Mouse (Mus musculus) C2C12 (cell line): ENCODE measurements at regions not wholly inside any gene's neighbourhood (a gene's known extent, or its start where the extent isn't known, plus 50 kb on each side); places are given as distances from the start of the nearest gene placed in this dataset.

Experiments used
- CTCF ChIP-seq: IDR thresholded peaks from one replicate; pipeline ENCODE4 v1.5.1; 2011; ENCODE audit not compliant: control insufficient read depth, insufficient read depth, insufficient read length
- MAX ChIP-seq: IDR thresholded peaks from one replicate; pipeline ENCODE4 v1.6.1; 2011; ENCODE audit warnings: mild to moderate bottlenecking, control low read depth
- MYOG ChIP-seq: IDR thresholded peaks from one replicate; pipeline ENCODE4 v1.6.1; 2011; ENCODE audit not compliant: control insufficient read depth, insufficient read length; ENCODE audit errors: extremely low read depth
- USF1 ChIP-seq: IDR thresholded peaks from one replicate; pipeline ENCODE4 v1.6.1; 2011; ENCODE audit warnings: low read depth, mild to moderate bottlenecking, control low read depth, moderate library complexity

DNA sequence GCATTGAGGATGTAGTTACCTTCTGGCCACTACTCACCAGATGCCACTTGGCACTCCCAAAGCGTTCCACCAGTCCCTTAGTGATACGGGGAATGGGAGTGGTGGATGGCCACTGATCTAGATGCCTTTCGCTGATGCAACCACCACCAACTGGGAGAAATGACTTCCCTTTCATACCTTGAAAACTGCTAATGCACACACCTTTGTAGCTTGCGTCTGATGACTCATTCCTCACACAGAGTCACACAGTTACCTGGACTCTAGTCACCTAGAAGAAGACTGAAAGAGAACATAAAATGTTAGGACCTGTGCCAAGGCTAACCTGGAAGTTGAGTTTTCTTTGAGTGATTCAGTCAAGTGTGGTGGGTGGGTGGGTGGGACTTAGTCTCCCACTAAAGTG, 90.0 kb upstream of the Tmc1 start:
- TF ChIP-seq CTCF (no peak), MAX (no peak), MYOG (no peak), USF1 (no peak)
